Mouse (Mus musculus) adrenal gland, postnatal 4 days (tissue): ENCODE results near the gene Arhgef17. TPM values are rescaled to one million over a fixed set of nuclear protein-coding genes. Genes with fewer than 3 reads are reported as not detected.
A peak's percentile ranks its signal among the peaks of the same experiment; 100 is the strongest.

ENCODE experiments used
- DNase-seq, 2 experiments: peaks; one replicate each; pipeline ENCODE4 v3.0.0; 2021 to 2022; ENCODE audit warnings: low spot score in 2 of 2, mixed read lengths in 2 of 2
- total RNA-seq, 2 experiments: library from RNA; stranded (reverse); gene quantifications; 2 replicates each; pipeline ENCODE4 v1.2.3; 2021

Arhgef17 gene
- total RNA-seq, 2 experiments from 2014 or later, result 73.3 to 79.3 TPM

GRCm38 (mm10) chr7:100917751-100918150, 14.2 kb downstream of the Arhgef17 start:
- no peak for DNase-seq

GRCm38 (mm10) chr7:100916526-100916925, 15.4 kb downstream of the Arhgef17 start:
- DNase-seq, result no peak

GRCm38 (mm10) chr7:100915204-100915603, 16.7 kb downstream of the Arhgef17 start:
- DNase-seq, result no peak

- no peak for DNase-seq
These were observed 20.1 kb downstream of the Arhgef17 start for GRCm38 (mm10) chr7:100911791-100912190.

DNA sequence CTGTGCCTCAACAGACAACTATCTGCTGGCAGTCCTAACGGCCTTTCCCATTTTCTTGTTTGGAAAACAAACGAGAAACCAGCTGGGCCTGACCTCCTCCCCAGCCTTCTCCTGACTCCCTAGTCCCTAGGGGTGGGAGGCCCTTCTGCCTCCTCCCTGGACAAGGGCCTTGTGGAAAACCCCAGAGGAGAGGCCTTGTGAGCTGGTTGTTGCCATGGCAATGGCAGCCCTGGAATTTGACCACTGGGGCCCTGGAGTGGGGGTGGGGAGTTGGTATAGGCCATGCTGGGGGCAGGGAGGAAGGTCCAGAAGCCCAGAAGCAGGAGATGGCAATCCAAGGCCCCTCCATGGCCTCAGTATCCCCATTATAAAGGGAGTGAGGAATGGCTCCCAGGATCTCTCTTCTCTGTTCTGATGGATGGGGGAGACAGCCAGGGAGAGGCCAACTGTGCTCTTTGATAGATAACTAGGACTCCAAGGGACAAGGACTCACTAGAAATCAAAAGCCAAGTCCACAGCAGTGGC, 20.6 kb downstream of the Arhgef17 start:
- no peak for DNase-seq

DNA sequence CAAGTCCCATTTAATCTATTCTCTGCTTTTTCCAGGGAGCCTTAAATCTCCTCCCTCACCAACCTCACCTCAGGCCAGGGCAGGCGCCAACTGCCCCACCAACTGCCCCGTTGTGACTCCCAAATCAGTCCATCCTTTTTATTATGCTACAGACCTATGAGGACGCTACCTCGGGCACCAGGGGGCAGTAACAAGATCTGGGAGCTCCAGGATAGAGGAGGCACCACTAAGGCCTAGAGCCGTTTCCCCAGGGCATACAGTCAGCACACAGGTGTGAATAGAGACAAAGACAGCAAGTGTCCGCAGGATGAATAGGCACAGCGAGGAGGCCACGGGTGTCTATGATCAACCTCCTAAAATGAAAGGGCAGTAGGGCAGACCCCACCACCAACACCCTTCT, 23.3 kb downstream of the Arhgef17 start:
- no peak for DNase-seq

GRCm38 (mm10) chr7:100908061-100908460, 23.8 kb downstream of the Arhgef17 start:
- DNase-seq, result no peak

DNA sequence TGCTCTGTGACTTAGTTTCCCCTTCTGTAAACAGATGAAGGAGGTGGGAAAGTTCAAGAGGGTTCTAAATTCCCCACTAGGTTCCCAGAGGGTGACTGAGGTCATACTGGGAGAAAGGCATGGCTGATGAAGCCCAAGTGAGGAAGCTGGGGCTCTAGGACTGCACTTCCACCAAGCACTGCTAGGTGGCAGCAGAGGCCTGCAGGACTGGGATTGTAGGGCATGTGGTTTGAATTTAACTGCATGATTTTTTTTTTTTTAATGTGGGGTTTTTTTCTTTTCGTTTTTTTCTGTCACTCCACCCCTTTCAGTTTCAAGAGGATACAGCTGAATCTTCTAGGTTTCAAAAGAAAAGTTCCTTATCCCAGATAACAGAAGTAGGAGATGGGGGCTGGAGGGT, 24.7 kb downstream of the Arhgef17 start:
- DNase-seq, result peak in 1 of 2 experiments; percentile 72

DNA sequence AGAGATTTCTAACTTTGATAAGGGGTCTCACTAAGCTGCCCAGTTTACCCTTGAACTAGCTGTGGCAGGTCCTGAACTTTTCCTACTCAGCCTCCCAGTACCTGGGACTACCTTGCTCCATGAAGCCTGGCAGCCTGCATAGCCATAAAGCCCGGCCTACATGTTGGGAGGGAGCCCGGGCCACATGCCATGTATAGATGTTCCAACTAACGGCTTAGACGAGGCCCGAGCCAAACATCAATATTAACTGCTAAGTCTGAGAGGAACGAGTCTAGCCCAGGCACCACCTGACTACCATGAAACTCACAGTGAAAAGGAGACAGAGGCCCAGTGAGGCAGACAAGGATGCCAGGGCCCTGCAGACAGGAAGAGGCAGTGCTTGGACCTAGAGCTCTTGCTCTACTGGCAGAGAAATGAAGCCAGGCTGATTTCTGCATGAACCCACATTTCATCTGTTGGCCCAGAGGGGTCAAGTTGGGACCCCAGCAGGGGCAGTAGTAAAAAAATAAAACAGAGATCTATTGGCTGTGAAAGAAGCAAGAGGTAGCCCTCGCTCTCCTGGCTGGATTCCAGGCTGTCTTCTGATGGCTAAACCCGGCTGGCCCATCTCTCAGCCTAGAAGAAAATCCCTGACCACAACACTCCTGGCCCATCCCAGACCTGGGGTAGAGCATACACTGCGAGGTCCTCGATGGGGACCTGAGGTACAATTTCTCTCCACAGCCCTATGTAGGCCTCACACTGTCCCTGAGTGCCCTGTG, 25.7 kb downstream of the Arhgef17 start:
- DNase-seq, result no peak

DNA sequence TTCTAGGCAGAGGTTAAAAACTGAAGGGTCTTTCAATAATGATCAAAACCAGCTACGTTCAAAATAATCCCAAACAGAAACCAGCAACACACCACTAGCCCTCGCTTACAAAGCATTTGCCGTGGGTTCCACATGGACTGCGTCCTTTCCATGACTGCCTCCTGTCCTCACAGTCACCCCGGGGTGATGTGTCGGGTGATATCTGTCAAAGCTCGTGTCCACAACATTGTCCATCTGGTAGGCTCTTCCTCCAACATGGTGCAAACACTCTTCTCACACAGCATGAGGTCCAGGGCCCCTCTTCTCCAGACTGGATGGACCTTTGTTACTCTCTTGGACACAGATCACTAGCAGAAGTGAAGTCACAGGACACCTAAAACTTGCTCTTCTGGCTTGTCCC, 26.9 kb downstream of the Arhgef17 start:
- DNase-seq, result no peak

GRCm38 (mm10) chr7:100904612-100905011, 27.3 kb downstream of the Arhgef17 start:
- DNase-seq, result no peak

GRCm38 (mm10) chr7:100902451-100903137, 29.3 kb downstream of the Arhgef17 start:
- no peak for DNase-seq

DNA sequence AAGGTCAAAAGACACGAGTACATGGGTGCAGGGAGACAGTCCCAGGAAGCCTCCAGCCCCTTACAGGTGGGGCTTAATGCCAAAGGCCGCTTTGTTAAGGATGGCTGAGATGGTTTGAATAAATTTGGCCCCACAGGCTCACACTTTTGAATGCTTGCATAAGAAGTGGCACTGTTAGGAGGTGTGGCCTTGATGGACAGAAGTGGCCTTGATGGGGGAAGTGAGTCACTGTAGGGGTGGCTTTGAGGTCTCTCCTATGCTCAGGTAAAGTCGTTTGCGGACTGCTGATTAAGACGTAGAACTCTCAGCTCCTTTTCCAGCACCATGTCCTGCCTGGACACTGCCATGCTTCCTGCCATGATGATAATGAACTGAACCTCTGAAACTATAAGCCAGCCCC, 34.1 kb downstream of the Arhgef17 start:
- no peak for DNase-seq

- no peak for DNase-seq
These were observed 37.1 kb downstream of the Arhgef17 start for GRCm38 (mm10) chr7:100894833-100895226.

DNA sequence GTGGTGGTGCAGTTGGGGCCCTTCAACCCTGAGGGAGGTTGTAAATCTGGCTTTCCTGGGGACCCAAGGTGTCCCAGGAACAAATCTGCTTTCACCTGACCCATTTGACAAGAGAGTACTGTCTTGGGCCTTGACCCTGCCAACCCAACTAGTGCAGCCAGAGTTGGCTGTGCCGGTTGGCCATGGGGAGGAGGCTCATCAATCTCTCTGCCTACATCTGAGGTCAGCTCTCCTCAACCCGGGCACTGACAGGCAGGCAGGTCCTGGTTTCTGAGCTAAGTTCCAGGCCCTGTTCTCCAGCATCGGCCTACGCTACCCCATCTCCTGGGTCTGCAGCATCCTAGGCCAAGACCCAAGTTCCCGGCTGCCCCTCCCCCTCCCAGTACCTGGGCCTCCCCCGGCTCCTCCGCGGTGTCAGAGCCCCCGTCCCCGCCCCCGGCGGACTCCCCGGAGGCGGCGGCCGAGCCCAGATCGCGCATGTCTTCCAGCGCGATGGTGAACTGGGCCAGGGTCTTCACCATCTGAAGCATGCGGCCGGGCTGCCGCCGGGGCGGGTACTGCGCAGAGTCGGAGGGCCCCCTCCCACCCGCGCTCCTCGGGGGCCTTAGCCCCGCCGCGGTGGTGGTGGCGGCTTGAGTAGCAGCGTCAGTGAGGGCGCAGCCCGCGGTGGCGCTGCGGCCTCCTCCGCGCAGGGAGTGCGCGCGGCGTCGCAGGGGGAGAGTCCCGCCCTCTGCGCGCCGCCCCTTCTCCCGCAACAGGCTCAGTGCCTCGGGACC, 37.7 kb downstream of the Arhgef17 start:
- no peak for DNase-seq

DNA sequence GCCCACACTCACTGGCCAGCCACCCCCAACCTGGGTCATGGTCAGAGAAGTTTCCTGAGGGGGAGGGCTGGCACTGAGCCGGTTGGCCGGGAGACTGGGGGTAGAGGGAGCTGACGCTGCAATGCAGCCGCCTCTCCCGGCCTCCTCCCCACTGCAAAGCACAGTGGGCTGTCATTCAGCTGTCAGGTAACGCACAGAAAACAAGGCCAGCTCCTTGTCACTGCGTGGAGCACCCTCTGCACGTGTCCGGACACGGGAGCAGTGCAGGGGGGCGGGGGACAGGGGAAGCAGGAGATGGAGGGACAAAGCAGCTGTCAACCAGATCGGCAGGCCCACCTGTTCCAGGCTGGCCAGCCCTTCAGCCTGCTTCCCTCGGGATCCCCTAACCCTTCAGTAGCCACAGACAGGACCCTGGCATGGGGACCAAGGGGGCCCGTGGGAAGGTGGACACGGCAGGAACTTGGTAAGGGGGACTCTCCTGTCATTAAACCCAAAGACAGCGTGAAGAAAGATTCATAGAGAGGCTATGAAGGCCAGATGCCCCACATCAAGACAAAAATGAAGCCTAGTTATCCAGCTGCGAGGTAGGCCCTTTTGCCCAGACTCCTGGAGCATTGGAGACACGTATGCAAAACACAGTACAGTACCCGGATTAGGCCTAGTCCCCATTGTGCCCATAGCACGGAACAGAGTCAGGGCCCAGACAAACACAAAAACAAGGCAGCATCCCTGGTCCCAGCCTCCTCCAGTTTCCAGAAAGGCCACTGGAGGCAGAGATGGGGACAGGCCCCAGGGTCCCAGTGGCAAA, 38.5 kb downstream of the Arhgef17 start:
- DNase-seq, result peak; percentile 54 to 60

GRCm38 (mm10) chr7:100886535-100886934, 45.4 kb downstream of the Arhgef17 start:
- DNase-seq, result peak in 1 of 2 experiments; percentile 57

DNA sequence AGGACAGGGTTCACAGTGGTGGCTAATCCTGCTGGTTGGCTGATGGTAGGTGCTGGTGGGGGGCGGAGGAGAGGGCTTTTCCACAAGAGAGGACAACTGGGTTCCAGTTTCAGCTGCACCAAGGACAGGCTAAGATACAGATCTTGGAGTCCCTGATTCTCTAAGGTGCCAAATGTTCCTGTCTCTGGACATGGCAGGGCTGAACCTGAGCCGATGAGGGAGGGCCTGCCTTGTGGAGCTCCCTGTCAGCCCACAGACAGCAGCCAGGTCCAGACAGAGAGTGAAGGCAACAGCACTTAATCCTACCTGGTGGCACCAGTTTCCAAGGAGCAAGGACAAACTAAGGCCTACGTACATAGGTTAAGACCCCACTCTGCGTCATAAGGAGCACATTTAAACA, 47.4 kb downstream of the Arhgef17 start:
- no peak for DNase-seq

GRCm38 (mm10) chr7:100881950-100882349, 50.0 kb downstream of the Arhgef17 start:
- no peak for DNase-seq

DNA sequence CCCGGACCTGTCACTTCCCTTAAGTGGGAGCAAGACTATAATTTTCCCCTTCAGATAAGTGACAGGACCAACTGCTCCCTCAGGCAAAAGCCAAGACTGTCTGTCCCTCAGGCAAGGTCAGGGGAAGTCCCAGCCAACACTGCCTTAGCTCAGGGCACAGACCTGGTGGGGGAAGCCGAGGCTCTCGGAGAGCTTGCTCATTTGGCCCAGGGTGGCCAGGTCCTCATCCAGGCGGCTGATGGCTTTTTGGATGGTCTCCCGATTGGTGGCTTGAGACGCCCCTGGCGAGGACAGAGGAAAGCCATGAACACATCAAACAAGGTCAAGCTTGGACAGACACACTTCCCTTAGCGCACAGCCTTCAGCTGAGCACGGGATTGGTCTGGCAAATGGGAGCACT, 50.4 kb downstream of the Arhgef17 start:
- no peak for DNase-seq

DNA sequence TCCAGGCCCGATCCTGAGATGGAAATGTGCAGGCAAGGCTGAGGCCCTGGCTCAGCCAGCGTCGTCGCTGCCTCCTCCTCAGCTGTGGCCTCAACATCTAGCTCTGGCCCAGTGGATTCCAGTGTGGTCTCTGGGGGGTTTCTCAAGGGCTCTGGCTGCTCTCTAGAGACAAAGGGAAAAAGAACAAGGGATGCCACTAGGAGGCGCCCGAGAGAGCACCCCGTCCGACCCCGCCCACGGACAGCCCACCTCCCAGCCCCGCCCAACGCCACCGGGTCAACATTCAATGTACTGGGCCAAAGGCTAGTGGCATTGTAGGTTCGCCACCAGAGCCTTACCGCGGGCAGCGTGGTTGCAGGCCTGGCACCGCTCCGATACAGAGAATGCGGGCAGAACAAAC, 52.3 kb downstream of the Arhgef17 start:
- peak; percentile 56 to 67 for DNase-seq
